ENCODE assay signal across 19 mouse cellular contexts in the genomic region with DNA sequence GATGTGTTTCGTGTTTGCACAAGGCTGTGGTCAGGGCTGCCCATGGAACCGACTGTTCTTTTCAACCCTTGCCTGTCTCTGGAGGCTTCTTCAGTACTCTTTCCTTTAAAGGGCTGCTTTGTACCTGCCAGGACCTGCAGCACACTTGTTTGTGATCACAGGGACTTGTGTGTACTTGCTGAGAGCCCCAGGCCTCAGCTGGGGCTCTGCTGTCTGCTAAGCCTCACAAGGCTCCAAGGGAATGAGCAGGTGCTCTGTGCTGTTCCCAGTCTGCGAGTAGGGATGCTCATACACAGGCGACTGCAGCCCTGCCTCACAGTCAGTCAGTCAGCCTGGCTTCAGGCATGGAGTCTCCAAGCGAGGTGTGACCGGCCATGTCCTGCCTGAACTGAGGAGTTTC. TPM values are rescaled to one million over a fixed set of nuclear protein-coding genes. Genes with fewer than 3 reads are reported as not detected.
DNase-seq lines count a peak whose midpoint lies in the region; ATAC-seq lines count a peak whose summit lies in the region.
"Had no signal": no experiment of that assay in that cellular context is flagged by ENCODE, and none has a peak within 500 bp of the region (broad histone marks: within the 10 kb centered on the region; RNA-seq: fewer than 3 reads in every experiment).

No protein-coding gene starts in this region.

- H3K4me2 ChIP-seq in limb, embryonic 11.5 days (ENCODE audit: low read depth, severe bottlenecking) = no peak overlapping the region
- no peak overlapping the region for H3K4me2 ChIP-seq in embryonic facial prominence, embryonic 13.5 days
- H3K4me2 ChIP-seq: embryonic facial prominence, embryonic 12.5 days; heart, embryonic 13.5 days; hindbrain, embryonic 12.5 days had no signal

- H3K27ac ChIP-seq in limb, embryonic 11.5 days (replicated peaks; ENCODE audit: low read depth, low read length) = no peak overlapping the region
- H3K27ac ChIP-seq in limb, embryonic 10.5 days = no peak overlapping the region
- 0 out of 2 replicates have a peak overlapping the region, but pooled peaks have one; percentile 28 for H3K27ac ChIP-seq in embryonic facial prominence, embryonic 13.5 days
- H3K27ac ChIP-seq: embryonic facial prominence, embryonic 12.5 days; heart, embryonic 13.5 days; hindbrain, embryonic 12.5 days had no signal

- H3K36me3 ChIP-seq in limb, embryonic 11.5 days (ENCODE audit: control insufficient read depth, insufficient read depth, low read length) = no peaks in the 10 kb centered on the region
- H3K36me3 ChIP-seq in limb, embryonic 10.5 days = peaks cover 13% of the 10 kb centered on the region; the same call in 1 of the 2 replicates
- H3K36me3 ChIP-seq in embryonic facial prominence, embryonic 13.5 days = peaks cover 21% of the 10 kb centered on the region; the same call in 1 of the 2 replicates
- H3K36me3 ChIP-seq: embryonic facial prominence, embryonic 12.5 days; hindbrain, embryonic 12.5 days had no signal

- H3K4me3 ChIP-seq in limb, embryonic 11.5 days (ENCODE audit: low read depth, low read length) = no peak overlapping the region
- no peak overlapping the region for H3K4me3 ChIP-seq in limb, embryonic 10.5 days
- no peak overlapping the region for H3K4me3 ChIP-seq in embryonic facial prominence, embryonic 13.5 days
- H3K4me3 ChIP-seq: embryonic facial prominence, embryonic 12.5 days; erythroblast, embryonic 14.5 days; heart, embryonic 13.5 days; hindbrain, embryonic 12.5 days had no signal

- no peaks in the 10 kb centered on the region for H3K9me3 ChIP-seq in limb, embryonic 11.5 days (ENCODE audit: control insufficient read depth, low read length)
- no peaks in the 10 kb centered on the region for H3K9me3 ChIP-seq in limb, embryonic 10.5 days (replicated peaks)
- no peaks in the 10 kb centered on the region for H3K9me3 ChIP-seq in embryonic facial prominence, embryonic 13.5 days
- H3K9me3 ChIP-seq: embryonic facial prominence, embryonic 12.5 days; heart, embryonic 13.5 days; hindbrain, embryonic 12.5 days had no signal

- H3K9ac ChIP-seq in limb, embryonic 11.5 days (ENCODE audit: low read length) = no peak overlapping the region
- H3K9ac ChIP-seq in embryonic facial prominence, embryonic 13.5 days = no peak overlapping the region
- H3K9ac ChIP-seq: embryonic facial prominence, embryonic 12.5 days; heart, embryonic 13.5 days; hindbrain, embryonic 12.5 days had no signal

- ATAC-seq in limb, embryonic 11.5 days (ENCODE audit: insufficient number of reproducible peaks, low FRiP score, low TSS enrichment, low read depth) = no peak
- no peak for ATAC-seq in embryonic facial prominence, embryonic 13.5 days (ENCODE audit: insufficient number of reproducible peaks, insufficient read depth, low FRiP score, low TSS enrichment, low read depth)
- no peak for ATAC-seq in megakaryocyte progenitor cell, adult 5-6 weeks (replicated peaks; ENCODE audit: poor library complexity)
- ATAC-seq: forebrain, embryonic 16.5 days; hindbrain, embryonic 16.5 days; inflammation-experienced regulatory T-cells, adult 6 months had no signal

- H3K27me3 ChIP-seq in limb, embryonic 11.5 days (ENCODE audit: control insufficient read depth, insufficient read depth, low read length) = no peaks in the 10 kb centered on the region
- no peaks in the 10 kb centered on the region for H3K27me3 ChIP-seq in limb, embryonic 10.5 days (ENCODE audit: low read depth, poor library complexity, severe bottlenecking)
- no peaks in the 10 kb centered on the region for H3K27me3 ChIP-seq in embryonic facial prominence, embryonic 13.5 days
- H3K27me3 ChIP-seq: embryonic facial prominence, embryonic 12.5 days; heart, embryonic 13.5 days; hindbrain, embryonic 12.5 days had no signal

- H3K4me1 ChIP-seq in limb, embryonic 11.5 days (ENCODE audit: control insufficient read depth, insufficient read depth, low read length) = peaks cover 5% of the 10 kb centered on the region; the same call in 1 of the 2 replicates
- H3K4me1 ChIP-seq in limb, embryonic 10.5 days = peaks cover 4% of the 10 kb centered on the region
- H3K4me1 ChIP-seq in embryonic facial prominence, embryonic 13.5 days = 0 out of 2 replicates have a peak, but pooled peaks cover 2% of the 10 kb centered on the region
- H3K4me1 ChIP-seq: embryonic facial prominence, embryonic 12.5 days had no signal

- WGBS in limb, embryonic 11.5 days = 84% methylated on average over 6 of the region's 6 CpGs
- 83% methylated on average over 6 of the region's 6 CpGs for WGBS in limb, embryonic 10.5 days
- WGBS in embryonic facial prominence, embryonic 13.5 days = 61% methylated on average over 6 of the region's 6 CpGs

- DNase-seq in limb, embryonic 11.5 days (ENCODE audit: low spot score) = peak; percentile 29
- DNase-seq in limb, embryonic 10.5 days (ENCODE audit: low spot score) = no peak
- DNase-seq in forelimb bud, embryonic 11.5 days (ENCODE audit: low read depth, low spot score) = peak; percentile 52
- no peak for DNase-seq in ovary, postnatal 14 days (ENCODE audit: low spot score)
- no peak for DNase-seq in ovary, adult 18-20 months (ENCODE audit: low spot score)
- DNase-seq: adrenal gland, adult 2 months; adrenal gland, postnatal 25 days; cerebellum, adult 18-20 months; gastrocnemius, postnatal 14 days; heart, postnatal 36 days had no signal

RNA-seq across cellular contexts. Expression of gene Baiap2, which starts 23.7 kb away (rescaled TPM):
- 14.8 and 17.7 TPM in 2 replicates for polyA plus RNA-seq in limb, embryonic 11.5 days (2014; fragmentation: Nextera tagmentation; extraction: Ambion mirVana)
- polyA plus RNA-seq in limb, embryonic 10.5 days (2016; fragmentation: Nextera tagmentation; extraction: Ambion mirVana) = 13.3 and 13.8 TPM in 2 replicates
- polyA plus RNA-seq in embryonic facial prominence, embryonic 13.5 days (2015; fragmentation: Nextera tagmentation; extraction: Ambion mirVana) = 17.5 and 20.0 TPM in 2 replicates
- 4.4 and 4.8 TPM in 2 replicates for total RNA-seq in megakaryocyte progenitor cell, adult 5-6 weeks (2015)
- total RNA-seq in megakaryocyte progenitor cell, adult 5-6 weeks (2017) = 5.5 and 6.8 TPM in 2 replicates

RNA-seq across cellular contexts. Expression of gene Chmp6, which starts 53.1 kb away (rescaled TPM):
- 101 and 109 TPM in 2 replicates for polyA plus RNA-seq in limb, embryonic 11.5 days (2014; fragmentation: Nextera tagmentation; extraction: Ambion mirVana)
- 123 and 127 TPM in 2 replicates for polyA plus RNA-seq in limb, embryonic 10.5 days (2016; fragmentation: Nextera tagmentation; extraction: Ambion mirVana)
- 103 and 104 TPM in 2 replicates for polyA plus RNA-seq in embryonic facial prominence, embryonic 13.5 days (2015; fragmentation: Nextera tagmentation; extraction: Ambion mirVana)
- total RNA-seq in megakaryocyte progenitor cell, adult 5-6 weeks (2015) = 15.9 and 16.2 TPM in 2 replicates
- 33.4 and 34.8 TPM in 2 replicates for total RNA-seq in megakaryocyte progenitor cell, adult 5-6 weeks (2017)

Comparison
In these comparisons a context has a peak if more than half of its experiments do, and no peak if none do; other contexts are left out.
1. DNase-seq: peak in limb, embryonic 11.5 days (single experiment) and forelimb bud, embryonic 11.5 days (single experiment); none in limb, embryonic 10.5 days (single experiment), ovary, postnatal 14 days (single experiment) and ovary, adult 18-20 months (single experiment).